Mouse (Mus musculus) retina, postnatal 1 day (tissue): ENCODE results near the gene Rin1.

Experiments used
- DNase-seq: peaks from one replicate; pipeline ENCODE4 v3.0.0-alpha.2; 2012

Gene Rin1

GRCm38 (mm10) chr19:5050047-5050905 is at the start of gene Rin1:
Gene Rin1 (plus strand): TSS chr19:5050481.
- peak; percentile 79 for DNase-seq

GRCm38 (mm10) chr19:5001666-5002406 is 48.4 kb upstream of the Rin1 start:
- peak; percentile 95 for DNase-seq

- peak; percentile 39 for DNase-seq
Measured at GRCm38 (mm10) chr19:5003644-5004043, 46.6 kb upstream of the Rin1 start.

- DNase-seq, result no peak
Measured at GRCm38 (mm10) chr19:5004925-5005324, 45.4 kb upstream of the Rin1 start.

- DNase-seq, result no peak
Measured at GRCm38 (mm10) chr19:5013138-5013537, 37.1 kb upstream of the Rin1 start.

- peak; percentile 69 for DNase-seq
Measured at GRCm38 (mm10) chr19:5014961-5015398, 35.3 kb upstream of the Rin1 start.

- DNase-seq, result no peak
Measured at GRCm38 (mm10) chr19:5016221-5016742, 34.0 kb upstream of the Rin1 start.

- peak; percentile 79 for DNase-seq
Measured at GRCm38 (mm10) chr19:5016782-5017181, 33.5 kb upstream of the Rin1 start.

GRCm38 (mm10) chr19:5017611-5018010 is 32.7 kb upstream of the Rin1 start:
- no peak for DNase-seq

GRCm38 (mm10) chr19:5018191-5018590 is 32.1 kb upstream of the Rin1 start:
- DNase-seq, result no peak

GRCm38 (mm10) chr19:5021416-5021815 is 28.9 kb upstream of the Rin1 start:
- DNase-seq, result no peak

GRCm38 (mm10) chr19:5023621-5024479 is 26.4 kb upstream of the Rin1 start, which contains the start of gene Slc29a2:
Gene Slc29a2 (plus strand): TSS chr19:5023860.
- DNase-seq, result peak; percentile 94

- DNase-seq, result no peak
Measured at GRCm38 (mm10) chr19:5026111-5026510, 24.2 kb upstream of the Rin1 start.

GRCm38 (mm10) chr19:5032686-5033085 is 17.6 kb upstream of the Rin1 start:
- DNase-seq, result no peak

- DNase-seq, result no peak
Measured at GRCm38 (mm10) chr19:5036577-5036976, 13.7 kb upstream of the Rin1 start.

GRCm38 (mm10) chr19:5037678-5038571 is 12.4 kb upstream of the Rin1 start:
- DNase-seq, result peak; percentile 91

- DNase-seq, result peak; percentile 96
Measured at GRCm38 (mm10) chr19:5038709-5039156, 11.5 kb upstream of the Rin1 start, which contains the start of the genes B4gat1 and AC124502.3. Gene B4gat1 (plus strand): TSS chr19:5038826. Gene AC124502.3 (plus strand): TSS chr19:5038891.

- no peak for DNase-seq
Measured at GRCm38 (mm10) chr19:5039301-5040114, 10.8 kb upstream of the Rin1 start.

- peak; percentile 98 for DNase-seq
Measured at GRCm38 (mm10) chr19:5040862-5041523, 9.3 kb upstream of the Rin1 start, which contains the start of gene Brms1. Gene Brms1 (plus strand): TSS chr19:5041354.

- no peak for DNase-seq
Measured at GRCm38 (mm10) chr19:5041588-5041987, 8.7 kb upstream of the Rin1 start.
